Mouse (Mus musculus) layer of hippocampus, postnatal 25 days (tissue): ENCODE measurements at regions not wholly inside any gene's neighbourhood (a gene's known extent, or its start where the extent isn't known, plus 50 kb on each side); places are given as distances from the start of the nearest gene placed in this dataset.
"Not testable (repeated sequence)": the region's sequence is repeated elsewhere in the genome, so short reads cannot be mapped to it uniquely, and the experiment has no call there.

Source experiments
- DNase-seq, 2 experiments: peaks; one replicate each; pipeline ENCODE4 v3.0.0; 2022; ENCODE audit warnings: mixed read lengths in 2 of 2, low spot score in 1 of 2; ENCODE audit errors: extremely low spot score in 1 of 2

- no peak for DNase-seq
Observed at GRCm38 (mm10) chr2:147989616-147990015, 57.2 kb downstream of the Foxa2 start.

GRCm38 (mm10) chr2:147988586-147988985 lies 58.2 kb downstream of the Foxa2 start:
- DNase-seq, result no peak

- no peak for DNase-seq
Observed at GRCm38 (mm10) chr2:147985261-147985575, 61.6 kb downstream of the Foxa2 start.

GRCm38 (mm10) chr2:147984547-147985260 lies 62.1 kb downstream of the Foxa2 start:
- DNase-seq, result no peak

GRCm38 (mm10) chr2:147980929-147981479 lies 65.8 kb downstream of the Foxa2 start:
- DNase-seq, result no peak

GRCm38 (mm10) chr2:147980408-147980807 lies 66.4 kb downstream of the Foxa2 start:
- no peak for DNase-seq

GRCm38 (mm10) chr2:147979660-147980364 lies 67.0 kb downstream of the Foxa2 start:
- DNase-seq, result no peak

GRCm38 (mm10) chr2:147979001-147979400 lies 67.8 kb downstream of the Foxa2 start:
- no peak for DNase-seq

GRCm38 (mm10) chr2:147974776-147975175 lies 72.0 kb downstream of the Foxa2 start:
- no peak for DNase-seq

GRCm38 (mm10) chr2:147968671-147969070 lies 78.1 kb downstream of the Foxa2 start:
- no peak for DNase-seq

GRCm38 (mm10) chr2:147967829-147968529 lies 78.8 kb downstream of the Foxa2 start:
- DNase-seq, result no peak

- DNase-seq, result not testable (repeated sequence)
Observed at GRCm38 (mm10) chr2:147963284-147963683, 83.5 kb downstream of the Foxa2 start.

GRCm38 (mm10) chr2:147961633-147962032 lies 85.1 kb downstream of the Foxa2 start:
- DNase-seq, result no peak

- DNase-seq, result no peak
Observed at GRCm38 (mm10) chr2:147954183-147954582, 92.6 kb downstream of the Foxa2 start.

- DNase-seq, result no peak
Observed at GRCm38 (mm10) chr2:147951233-147951632, 95.5 kb downstream of the Foxa2 start.

- DNase-seq, result no peak
Observed at GRCm38 (mm10) chr2:147944171-147945040, 102.4 kb downstream of the Foxa2 start.

- no peak for DNase-seq
Observed at GRCm38 (mm10) chr2:147942591-147942990, 104.2 kb downstream of the Foxa2 start.

GRCm38 (mm10) chr2:147941319-147941718 lies 105.5 kb downstream of the Foxa2 start:
- no peak for DNase-seq

- DNase-seq, result no peak
Observed at GRCm38 (mm10) chr2:147932494-147932893, 114.3 kb downstream of the Foxa2 start.

GRCm38 (mm10) chr2:147929031-147929711 lies 117.6 kb downstream of the Foxa2 start:
- DNase-seq, result no peak
